Mouse (Mus musculus): ENCODE data around the gene Naa15. TPM values are rescaled to one million over a fixed set of nuclear protein-coding genes. Genes with fewer than 3 reads are reported as not detected.

The Naa15 gene
- 7.7 and 11.5 TPM in 2 replicates for polyA plus RNA-seq (2021; fragmentation: Nextera tagmentation)
- long read RNA-seq, experiment 1, full-length matches to known transcripts = 24 of 89 reads
- long read RNA-seq, experiment 1, partial matches to known transcripts = 61 of 89 reads
- long read RNA-seq, experiment 1, other reads (novel, unspliced or antisense) = 4 of 89 reads
- long read RNA-seq, experiment 2, full-length matches to known transcripts = 3 of 36 reads
- long read RNA-seq, experiment 2, partial matches to known transcripts = 22 of 36 reads
- long read RNA-seq, experiment 2, other reads (novel, unspliced or antisense) = 11 of 36 reads

DNA sequence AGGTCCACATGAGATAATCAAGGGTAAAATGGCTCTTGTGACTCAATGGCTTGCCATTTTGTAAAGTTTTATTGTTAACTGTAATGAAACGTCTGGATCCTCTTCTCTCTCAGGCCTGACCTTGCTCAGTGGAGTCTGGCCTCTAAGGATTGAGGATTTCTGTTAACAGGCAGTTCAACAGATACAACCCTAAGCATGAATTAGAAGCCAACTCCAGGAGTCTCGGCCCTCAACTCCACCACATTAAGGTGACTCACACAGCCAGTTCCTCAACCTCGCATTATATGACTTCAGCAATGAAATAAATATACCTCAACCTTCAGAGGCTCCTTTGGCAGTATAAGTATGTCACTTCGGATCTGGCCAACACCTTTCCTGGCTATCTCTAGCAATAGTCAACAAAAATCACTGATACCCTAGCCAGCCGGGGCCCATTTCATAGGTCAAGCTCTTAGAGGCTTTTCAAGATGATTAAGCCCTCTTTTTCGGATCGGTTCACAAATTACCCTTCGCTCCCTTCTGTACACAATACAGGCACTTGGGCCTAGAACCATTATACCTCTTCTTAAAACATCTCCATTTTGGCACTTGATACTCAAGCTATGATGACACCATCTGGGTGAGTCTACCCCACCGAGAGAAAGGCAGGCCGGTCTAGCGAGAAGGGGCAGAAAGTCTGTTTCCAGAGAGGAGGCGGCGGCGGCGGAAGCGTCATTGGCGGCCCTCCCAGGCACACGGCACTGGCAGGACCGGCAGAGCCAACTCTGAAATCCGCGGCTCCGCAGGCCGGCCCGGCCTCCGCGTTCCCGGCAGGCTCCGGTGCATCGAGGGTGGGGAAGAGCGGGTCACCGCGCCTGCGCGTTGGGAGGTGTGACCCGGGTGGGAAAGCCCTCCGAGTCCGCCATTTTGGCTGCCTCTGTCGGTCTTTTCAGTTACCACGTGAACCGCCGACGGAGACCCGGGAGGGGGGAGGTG is at the start of gene Naa15:
Gene Naa15 (plus strand): TSS at position 51 of the 975 bp plus-strand sequence.

DNA sequence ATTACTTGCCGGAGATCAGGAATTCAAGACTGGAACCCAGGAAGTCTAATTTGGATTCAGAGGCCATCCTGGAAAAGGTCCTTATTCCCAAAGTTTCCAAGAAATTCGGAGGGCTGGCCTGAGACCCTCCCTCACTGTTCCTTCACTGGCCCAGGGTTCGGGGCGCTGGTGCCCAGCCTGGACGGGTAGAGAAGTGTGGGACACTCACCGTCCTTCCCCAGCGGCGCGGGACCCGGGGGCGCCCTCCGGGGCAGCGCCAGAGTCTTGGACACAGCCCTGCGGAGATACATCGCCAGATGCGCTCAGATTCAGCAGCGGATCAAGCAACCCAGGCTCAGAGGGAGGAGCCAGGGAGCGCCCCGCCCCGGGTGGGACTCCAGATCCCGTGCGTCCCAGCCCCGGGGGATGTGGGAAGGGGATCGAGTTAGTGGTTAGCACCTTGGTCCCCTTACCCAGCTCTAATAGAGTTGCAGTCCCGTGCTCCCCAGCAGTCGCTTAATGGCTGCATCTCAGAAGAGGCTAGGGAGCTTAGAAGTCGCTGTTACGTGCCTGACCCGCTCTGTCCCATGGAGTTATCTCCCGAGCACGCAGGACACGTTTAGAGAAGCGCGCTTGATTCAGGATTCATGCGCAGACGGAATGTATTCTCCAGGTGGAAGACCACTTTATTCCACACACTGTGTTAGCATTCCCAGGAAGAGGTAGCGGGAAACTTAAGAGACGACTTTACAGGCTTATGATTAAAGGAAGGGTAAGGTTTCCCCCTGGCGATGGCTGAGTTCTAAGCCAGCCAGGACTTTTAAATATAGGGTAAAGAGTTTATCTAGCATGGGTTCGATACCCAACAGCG is 18.5 kb upstream of the Naa15 start, which contains the start of gene Mgarp:
Gene Mgarp (minus strand): TSS at position 520 of the 850 bp plus-strand sequence.

DNA sequence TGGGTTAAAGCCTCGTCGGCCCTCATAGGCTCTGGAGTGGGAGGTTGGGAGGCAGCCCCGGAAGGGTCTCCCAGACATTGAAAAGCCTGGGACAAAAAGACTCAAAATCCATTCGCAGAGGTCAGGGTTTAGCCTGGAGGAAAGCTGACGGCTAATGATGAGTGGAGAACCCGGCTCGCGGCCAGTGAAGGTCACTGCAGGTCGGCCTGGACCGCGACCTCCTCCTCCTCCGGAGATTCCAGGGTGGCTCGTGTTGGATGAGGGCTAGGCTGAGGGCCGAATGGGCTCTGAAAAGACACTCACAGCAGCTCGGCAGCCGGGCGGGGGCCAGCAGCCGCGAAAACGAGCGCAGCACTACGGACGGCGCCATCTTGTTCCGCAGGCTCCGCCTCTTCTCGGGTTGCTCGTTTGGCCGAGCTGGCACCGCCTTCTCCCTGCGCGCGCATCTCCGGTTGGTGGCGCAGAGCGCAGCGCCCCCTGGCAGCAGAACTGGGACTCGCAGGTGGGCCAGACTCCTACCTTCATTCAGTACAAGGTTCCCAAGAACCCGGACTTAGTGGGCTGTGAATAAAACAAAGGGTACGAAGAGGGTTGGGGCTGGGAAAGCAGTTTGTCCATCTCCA is 6.3 kb upstream of the Naa15 start, which contains the start of gene Ndufc1:
Gene Ndufc1 (minus strand): TSS at position 428 of the 623 bp plus-strand sequence.

DNA sequence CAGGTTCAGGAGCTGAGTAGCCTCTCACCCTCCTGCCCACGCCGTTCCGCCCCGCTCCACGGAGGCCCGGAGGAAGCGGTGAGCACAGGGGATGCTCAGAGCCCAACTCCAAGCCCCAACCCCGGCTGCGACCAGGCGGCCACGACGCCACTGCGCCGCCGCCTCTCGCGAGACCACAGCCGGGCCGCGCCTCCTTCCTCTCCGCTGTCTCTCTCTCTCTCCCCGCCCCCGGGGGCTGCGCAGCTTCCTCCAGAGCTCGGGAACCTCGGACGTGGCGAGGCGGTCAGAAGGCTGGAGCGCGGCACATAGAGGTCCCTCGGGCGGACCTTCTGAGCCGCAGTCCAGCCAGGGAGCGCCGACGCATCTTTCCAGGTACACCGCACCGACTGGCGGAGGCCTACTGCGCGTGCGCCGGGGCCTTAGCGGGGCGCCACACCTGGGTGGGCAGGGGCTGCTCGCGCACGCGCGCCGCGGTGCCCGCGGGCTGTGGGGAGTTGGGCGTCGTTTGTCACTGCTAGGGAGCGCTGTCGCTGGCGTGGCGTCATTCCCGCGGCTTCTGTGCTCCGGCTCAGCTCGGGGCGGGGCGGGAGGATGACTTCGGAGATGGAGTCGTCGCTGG is 68.9 kb downstream of the Naa15 start, which contains the start of gene Rab33b:
Gene Rab33b (plus strand): TSS at position 180 of the 619 bp plus-strand sequence.

Other genes with a start within 250 kb of the Naa15 start
- gene Noct, start 190.7 kb upstream of the Naa15 start, polyA plus RNA-seq (2021; fragmentation: Nextera tagmentation) = 6.1 and 22.3 TPM in 2 replicates
- 16.5 and 18.2 TPM in 2 replicates for gene Elf2, start 74.5 kb upstream of the Naa15 start, polyA plus RNA-seq (2021; fragmentation: Nextera tagmentation)
- 0.16 and 0.24 TPM in 2 replicates for gene Mgarp, start 18.4 kb upstream of the Naa15 start, polyA plus RNA-seq (2021; fragmentation: Nextera tagmentation)
- 1,638 and 2,123 TPM in 2 replicates for gene Ndufc1, start 6.2 kb upstream of the Naa15 start, polyA plus RNA-seq (2021; fragmentation: Nextera tagmentation)
- gene Rab33b, start 68.8 kb downstream of the Naa15 start, polyA plus RNA-seq (2021; fragmentation: Nextera tagmentation) = 19.2 and 23.4 TPM in 2 replicates
- gene Setd7, start 145.7 kb downstream of the Naa15 start, polyA plus RNA-seq (2021; fragmentation: Nextera tagmentation) = 10.4 and 10.8 TPM in 2 replicates
- gene Mgst2, start 245.2 kb downstream of the Naa15 start, polyA plus RNA-seq (2021; fragmentation: Nextera tagmentation) = 0.38 TPM in 1 of 2 replicates, not detected in the other

Data from left cerebral cortex, adult 6 months (tissue).